Mouse (Mus musculus): ENCODE data around the gene Sept5. TPM values are rescaled to one million over a fixed set of nuclear protein-coding genes. Genes with fewer than 3 reads are reported as not detected.

The Sept5 gene
- 1 to 10 TPM; 5.5 to 5.8 TPM for total RNA-seq (2021)
- long read RNA-seq, experiment 1: 0 reads
- long read RNA-seq, experiment 2, partial matches to known transcripts: 1 of 1 reads
- long read RNA-seq, experiment 2, other reads (novel, unspliced or antisense): 0 of 1 reads

DNA sequence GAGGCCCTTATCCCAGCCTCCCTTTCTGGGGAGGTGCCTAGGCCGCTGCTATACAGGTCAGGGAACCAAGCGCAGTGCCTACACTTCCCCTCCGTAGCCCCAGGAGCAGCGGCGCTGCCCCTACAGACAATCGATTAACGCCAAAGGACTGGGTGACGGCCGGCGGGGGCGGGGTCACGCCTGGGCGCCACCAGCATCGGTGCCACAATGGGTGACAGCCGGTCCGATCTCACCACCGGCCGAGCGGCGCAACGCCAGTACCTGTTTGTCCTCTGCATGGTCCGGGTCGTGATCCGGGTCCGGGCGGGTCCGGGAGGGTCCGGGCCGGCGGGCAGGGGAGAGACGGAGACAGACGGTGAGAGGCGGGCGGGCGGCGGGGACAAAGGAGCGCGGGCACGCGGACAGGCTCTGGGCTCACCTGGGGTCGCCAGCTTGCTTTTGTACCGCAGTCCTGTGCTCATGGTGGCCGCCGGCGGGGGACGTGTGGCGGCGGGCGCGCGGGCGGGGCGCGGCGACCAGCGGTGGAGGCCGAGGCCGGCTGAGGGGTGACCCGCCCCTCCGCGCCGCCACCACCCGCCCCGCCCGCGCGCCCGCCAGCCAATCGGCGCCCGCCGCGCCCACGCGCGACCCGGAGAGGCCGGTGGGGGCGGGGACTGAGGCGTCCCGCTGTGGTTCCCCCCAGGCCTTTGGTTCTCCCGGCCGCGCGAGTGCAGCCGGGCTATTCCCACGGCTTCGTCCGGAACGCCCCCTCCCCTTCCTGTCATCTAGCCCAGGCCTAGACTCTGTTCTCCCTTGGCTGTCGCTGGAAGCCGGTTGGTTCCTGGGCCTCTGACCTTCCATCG, at the start of gene Sept5:
Sept5 (minus strand) TSS at position 565 of the 842 bp plus-strand sequence.
- DNase-seq: peak; percentile 79

GRCm38 (mm10) chr16:18679112-18679511, 49.4 kb upstream of the Sept5 start:
- DNase-seq: no peak

DNA sequence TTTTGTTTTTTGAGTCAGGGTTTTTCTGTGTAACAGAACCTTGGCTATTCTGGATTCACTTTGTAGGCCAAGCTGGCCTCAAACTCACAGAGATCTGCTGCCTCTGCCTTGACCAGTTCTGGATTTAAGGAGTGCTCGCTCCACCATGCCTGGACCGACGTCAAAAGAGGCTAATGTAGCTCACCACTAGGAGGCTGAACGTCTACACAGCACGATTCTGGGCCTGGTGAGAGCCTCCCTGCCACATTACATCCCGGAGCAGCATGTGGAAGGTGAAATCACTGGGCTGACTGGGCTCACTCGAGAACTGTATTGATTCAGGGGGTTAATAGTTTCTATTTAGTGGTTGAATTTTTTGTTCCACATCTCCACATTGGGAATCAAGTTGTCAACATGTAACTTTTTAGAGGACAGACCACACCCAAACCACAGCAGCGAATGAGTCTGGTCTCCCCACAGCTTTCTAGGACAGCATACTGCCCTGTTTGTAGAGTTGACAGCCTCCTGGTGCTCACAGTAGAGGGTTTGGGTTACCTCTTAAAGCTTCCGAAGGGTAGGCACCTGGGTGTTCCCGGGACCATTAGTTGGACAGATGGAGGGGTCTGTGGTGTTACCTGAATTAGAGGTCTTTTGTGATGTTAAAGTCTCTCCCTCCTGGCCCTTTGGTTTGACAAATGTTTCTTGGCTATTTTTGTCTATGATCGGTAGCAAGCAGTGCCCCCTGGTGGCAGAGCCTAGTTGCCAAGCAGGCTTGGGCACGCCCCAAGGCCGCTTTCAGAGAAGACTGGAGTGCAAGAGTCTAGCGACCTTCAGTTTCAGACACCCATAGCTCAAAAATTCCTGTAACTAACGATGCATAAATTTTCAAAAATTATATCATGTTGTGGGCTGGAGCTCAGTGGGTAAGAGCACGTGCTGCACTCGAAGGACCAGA, 48.3 kb upstream of the Sept5 start:
- peak; percentile 51 for DNase-seq

DNA sequence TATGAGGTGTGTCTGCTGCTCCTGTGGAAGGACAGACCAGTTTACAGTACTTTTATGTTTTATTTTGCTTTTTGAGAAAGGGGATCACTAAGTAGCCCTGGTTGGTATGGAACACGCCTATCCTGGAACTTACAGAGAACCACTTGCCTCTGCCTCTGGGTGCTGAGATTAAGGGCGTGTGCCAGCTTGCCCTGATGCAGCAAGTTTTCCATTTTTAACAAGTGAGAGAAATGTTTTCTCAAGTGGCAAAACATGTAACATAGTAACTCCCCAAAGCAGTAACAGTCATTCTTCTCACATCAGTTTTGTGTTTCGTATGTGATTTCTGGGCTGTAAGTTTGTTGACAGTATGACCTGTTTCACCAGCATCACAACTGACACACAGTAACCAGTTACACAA, 43.3 kb upstream of the Sept5 start:
- no peak for DNase-seq

- DNase-seq: no peak
Measured at GRCm38 (mm10) chr16:18672027-18672426, 42.3 kb upstream of the Sept5 start.

DNA sequence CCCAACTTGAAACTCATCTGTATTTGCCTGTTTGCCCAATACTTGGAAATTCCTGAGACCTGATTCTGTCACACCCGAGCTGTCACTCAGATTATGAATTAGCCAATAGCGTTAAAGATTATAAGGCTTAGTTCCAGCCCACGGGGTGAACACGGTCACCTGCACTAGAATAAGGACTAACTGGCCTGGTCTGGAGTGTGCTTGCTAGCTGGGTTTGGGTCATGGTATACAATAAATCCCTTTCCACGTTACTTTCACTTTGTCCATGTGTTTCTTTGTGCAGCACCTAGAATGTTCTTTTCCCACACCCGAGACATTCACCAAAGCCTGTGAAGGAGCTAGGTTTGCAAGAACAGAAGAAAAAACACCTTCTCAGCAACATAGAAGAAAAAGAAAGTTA, 40.2 kb upstream of the Sept5 start:
- no peak for DNase-seq

DNA sequence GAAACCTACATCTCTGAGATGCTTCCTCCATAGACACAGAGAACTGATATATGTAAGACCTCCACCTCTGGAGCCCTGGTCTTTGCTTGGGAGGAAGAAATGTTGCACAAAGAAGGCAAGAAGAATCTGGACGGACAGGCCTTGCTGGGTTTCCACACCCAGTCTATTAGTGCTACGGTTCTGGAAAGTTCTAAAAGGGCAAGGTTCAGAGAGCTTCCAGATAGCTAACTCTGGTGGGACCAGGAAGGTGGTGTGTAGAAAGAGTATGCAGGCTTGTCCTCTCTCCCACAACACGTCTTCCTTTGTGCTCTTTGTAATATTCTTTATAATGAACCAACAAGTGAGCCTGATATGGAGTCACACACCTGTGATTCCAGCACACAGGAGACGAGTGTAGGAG, 28.8 kb upstream of the Sept5 start:
- DNase-seq: no peak

GRCm38 (mm10) chr16:18655372-18656098, 25.8 kb upstream of the Sept5 start:
- no peak for DNase-seq

DNA sequence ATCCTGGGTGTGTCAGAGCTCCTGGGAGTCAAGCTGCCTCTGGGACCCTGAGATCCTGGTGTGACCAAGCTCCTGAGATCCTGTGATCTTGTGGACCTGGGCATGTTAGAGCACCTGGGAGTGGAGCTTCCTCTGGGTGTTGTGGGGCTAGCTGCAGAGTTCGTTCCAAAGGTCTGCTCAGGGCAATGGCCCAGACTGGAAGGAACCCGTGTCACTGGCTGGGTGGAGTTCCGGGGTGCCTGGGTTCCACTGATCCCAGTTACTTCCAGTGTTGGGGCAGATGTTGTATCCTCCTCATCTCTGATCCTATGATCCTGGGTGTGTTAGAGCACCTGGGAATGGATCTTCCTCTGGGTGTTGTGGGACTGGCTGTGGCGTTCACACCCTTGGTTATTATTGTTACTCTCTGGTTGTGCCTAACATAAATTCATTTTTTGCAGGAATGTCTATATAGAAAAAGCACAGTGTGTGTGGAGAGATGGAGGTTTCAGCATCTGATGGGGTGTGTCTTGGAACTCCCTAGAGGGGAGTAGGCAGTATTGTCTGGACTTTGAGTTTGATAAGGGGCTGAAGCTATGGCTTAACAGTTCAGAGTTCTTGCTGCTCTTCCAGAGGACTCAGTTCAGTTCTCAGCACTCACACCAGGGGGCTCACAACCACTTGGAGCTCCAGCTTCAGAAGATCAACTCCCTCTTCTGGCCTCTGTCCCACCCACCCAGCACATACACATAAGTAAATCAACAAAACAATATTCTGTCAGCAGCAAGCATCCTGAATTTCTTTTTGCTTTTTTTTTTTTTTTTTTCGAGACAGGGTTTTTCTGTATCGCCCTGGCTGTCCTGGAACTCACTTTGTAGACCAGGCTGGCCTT, 23.8 kb upstream of the Sept5 start:
- no peak for DNase-seq

GRCm38 (mm10) chr16:18649126-18649525, 19.4 kb upstream of the Sept5 start:
- DNase-seq: no peak

- DNase-seq: no peak
Measured at GRCm38 (mm10) chr16:18645329-18645728, 15.6 kb upstream of the Sept5 start.

DNA sequence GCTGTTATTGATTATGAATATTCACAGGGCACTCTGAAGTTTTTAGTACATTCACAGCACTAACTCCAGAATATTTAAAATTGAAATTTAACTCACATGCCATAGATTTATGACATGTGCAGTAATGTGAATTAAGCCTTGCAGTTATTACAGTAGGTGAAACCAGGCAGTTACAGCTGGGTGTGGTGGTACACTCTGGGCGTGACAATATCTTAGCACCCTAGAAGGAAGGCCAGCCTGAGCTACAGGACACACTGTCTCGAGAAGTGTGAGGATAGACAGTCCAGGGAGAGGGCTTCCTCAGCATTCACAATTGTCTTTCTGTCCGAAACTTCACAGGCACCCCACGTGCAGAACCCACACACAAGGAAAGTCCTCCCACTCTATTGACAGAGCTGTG, 14.7 kb upstream of the Sept5 start:
- DNase-seq: no peak

- DNase-seq: no peak
Measured at GRCm38 (mm10) chr16:18643406-18643998, 13.7 kb upstream of the Sept5 start.

DNA sequence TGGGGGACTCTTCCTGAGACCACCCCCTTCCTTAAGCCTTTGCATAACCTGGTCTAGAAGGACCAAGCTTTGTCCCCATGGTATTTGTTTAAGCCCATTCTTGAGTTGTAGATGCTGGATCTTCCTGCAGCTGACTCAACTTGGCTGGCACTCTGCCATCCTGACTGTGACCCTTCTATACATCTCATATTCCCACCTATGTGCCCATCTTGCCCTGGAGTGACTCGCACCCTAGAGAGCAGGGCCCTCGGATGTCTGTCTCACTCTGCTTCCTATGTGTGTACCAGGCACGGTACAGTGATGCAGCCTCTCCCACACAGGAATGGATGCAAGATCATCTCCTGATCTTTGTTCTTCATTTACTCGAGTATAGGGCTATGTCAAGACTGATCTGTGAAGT, 13.1 kb upstream of the Sept5 start:
- no peak for DNase-seq

- no peak for DNase-seq
Measured at GRCm38 (mm10) chr16:18642291-18642690, 12.5 kb upstream of the Sept5 start.

DNA sequence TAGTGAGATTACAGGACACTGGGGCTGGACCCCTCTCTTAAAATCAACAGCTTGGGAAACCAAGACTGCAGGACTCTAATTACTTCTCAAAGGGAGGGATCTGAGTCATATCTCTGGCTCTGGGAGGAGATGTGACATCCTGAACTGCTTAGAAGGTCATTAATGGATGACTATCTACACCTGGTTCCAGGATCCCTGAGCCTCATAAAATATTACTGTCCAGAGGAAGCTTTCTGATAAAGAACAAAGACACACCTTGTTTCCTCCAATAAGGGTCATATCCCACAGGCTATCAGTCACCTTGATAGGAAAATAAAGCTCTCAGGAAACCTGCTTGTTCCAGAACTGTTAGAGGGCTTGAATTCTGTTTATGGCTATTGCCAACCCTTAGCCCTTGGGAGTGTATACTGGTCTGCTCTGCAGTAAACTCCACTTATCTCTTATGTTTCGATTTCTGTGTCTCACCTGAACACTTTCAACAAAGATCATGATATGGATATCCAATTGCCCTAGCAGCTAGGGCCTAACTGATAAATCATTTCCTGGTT, 9.7 kb upstream of the Sept5 start:
- no peak for DNase-seq

DNA sequence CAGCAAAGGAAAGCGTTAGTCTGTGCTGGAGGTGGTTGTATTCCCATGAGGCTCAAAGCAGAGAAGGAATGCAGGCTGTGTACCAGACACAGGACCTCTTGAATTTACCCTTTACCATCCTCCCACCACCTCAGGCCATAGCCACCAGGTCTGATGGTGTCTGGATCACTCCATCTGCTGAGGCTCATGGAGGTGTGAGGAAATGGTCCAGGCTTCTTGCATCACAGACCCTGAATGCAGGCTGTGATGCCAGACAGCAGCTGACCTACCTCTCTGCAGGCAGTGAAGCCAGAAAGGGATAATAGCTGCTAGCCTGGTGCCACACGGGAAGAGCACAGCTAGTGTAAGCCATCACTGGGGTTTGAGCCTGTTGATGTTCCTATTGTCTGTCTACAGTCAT, 8.6 kb upstream of the Sept5 start:
- no peak for DNase-seq

DNA sequence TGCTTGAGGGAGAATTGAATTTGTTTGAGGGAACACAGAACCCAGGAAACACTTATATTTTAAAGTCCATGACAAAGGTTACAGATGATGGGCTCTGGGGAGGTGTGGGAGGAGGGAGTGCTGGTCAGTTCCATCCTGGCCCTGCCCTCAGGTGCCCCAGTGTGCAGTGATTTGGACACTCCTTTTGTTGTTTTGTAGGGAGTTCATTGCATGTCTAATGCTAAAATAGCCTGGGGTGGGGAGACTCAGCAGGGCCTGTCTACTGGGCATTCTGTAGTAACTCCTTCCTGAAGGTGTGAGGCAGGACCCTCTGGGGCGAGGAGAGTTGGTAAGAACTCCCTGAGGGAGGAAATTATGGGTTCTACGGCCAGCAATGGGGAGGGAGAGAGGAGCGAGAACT, 7.0 kb upstream of the Sept5 start:
- no peak for DNase-seq

DNA sequence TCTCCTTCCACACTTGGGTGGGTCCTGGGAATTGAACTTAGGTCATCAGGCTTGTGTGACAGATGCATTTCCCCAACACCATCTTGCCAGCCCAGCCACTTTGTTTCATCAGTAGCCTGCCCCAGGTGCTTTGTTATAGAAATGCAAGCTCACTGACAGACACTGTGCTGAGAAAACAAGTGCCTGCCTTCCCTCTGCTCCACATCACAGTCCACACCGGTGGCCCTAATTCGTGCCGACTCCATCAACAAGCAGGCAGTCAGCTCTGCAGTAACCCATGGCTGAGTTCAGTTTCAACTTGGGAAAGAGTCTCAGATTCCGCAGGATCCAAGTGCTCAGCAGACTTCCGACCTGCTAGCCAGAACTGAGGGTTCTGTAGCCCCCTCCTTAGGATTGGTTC, 6.6 kb upstream of the Sept5 start:
- no peak for DNase-seq

DNA sequence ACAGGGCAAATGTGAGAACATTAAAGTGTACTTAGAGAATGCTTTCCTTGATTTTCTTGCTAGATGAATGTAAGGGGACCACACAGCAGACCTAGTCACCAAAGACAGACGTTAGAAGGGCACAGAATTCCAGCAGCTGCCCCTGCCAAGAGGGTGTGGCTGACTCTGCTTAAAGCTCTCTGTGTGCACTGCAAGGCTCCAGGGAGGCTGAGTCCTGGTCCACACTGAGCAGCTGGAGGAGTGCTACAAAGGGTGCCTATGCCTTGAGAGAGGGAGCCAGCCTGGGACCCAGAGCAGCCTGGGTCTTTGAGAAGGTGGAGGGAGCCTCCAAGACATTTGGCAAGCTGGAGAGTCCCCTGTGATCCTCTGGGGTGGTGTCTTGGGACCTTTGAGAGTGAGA, 3.6 kb upstream of the Sept5 start:
- DNase-seq: no peak

- DNase-seq: no peak
Measured at GRCm38 (mm10) chr16:18632816-18633215, 3.1 kb upstream of the Sept5 start.
